Mouse (Mus musculus): ENCODE measurements around the gene Robo2. TPM values are rescaled to one million over a fixed set of nuclear protein-coding genes. Genes with fewer than 3 reads are reported as not detected.

Gene Robo2
- under 1 TPM in 2 of 3 experiments, not detected in 1; 0.18 to 0.19 TPM for polyA plus RNA-seq (2017; shearing (Covaris generic))

- ATAC-seq: no peak
Measured at GRCm38 (mm10) chr16:74411481-74412251, at the start of gene Robo2. TSS of gene Robo2 (minus strand) at chr16:74411825.

- ATAC-seq: no peak
Measured at GRCm38 (mm10) chr16:74458138-74458537, 46.5 kb upstream of the Robo2 start.

GRCm38 (mm10) chr16:74457736-74458135 is 46.1 kb upstream of the Robo2 start:
- no peak for ATAC-seq

- no peak for ATAC-seq
Measured at GRCm38 (mm10) chr16:74456808-74457470, 45.3 kb upstream of the Robo2 start.

- no peak for ATAC-seq
Measured at GRCm38 (mm10) chr16:74455179-74455578, 43.6 kb upstream of the Robo2 start.

GRCm38 (mm10) chr16:74448025-74448424 is 36.4 kb upstream of the Robo2 start:
- no peak for ATAC-seq

GRCm38 (mm10) chr16:74427071-74427470 is 15.4 kb upstream of the Robo2 start:
- no peak for ATAC-seq

GRCm38 (mm10) chr16:74420324-74420723 is 8.7 kb upstream of the Robo2 start:
- ATAC-seq: no peak

- ATAC-seq: no peak
Measured at GRCm38 (mm10) chr16:74412471-74413291, 1.1 kb upstream of the Robo2 start.

- no peak for ATAC-seq
Measured at GRCm38 (mm10) chr16:74411021-74411420, 604 bp downstream of the Robo2 start.

GRCm38 (mm10) chr16:74410125-74410524 is 1.5 kb downstream of the Robo2 start:
- ATAC-seq: no peak

GRCm38 (mm10) chr16:74409548-74409947 is 2.1 kb downstream of the Robo2 start:
- ATAC-seq: no peak

- ATAC-seq: no peak
Measured at GRCm38 (mm10) chr16:74408566-74408965, 3.1 kb downstream of the Robo2 start.

- ATAC-seq: no peak
Measured at GRCm38 (mm10) chr16:74397291-74397690, 14.3 kb downstream of the Robo2 start.

- no peak for ATAC-seq
Measured at GRCm38 (mm10) chr16:74395678-74396077, 15.9 kb downstream of the Robo2 start.

- no peak for ATAC-seq
Measured at GRCm38 (mm10) chr16:74379458-74379857, 32.2 kb downstream of the Robo2 start.

GRCm38 (mm10) chr16:74375342-74375940 is 36.2 kb downstream of the Robo2 start:
- no peak for ATAC-seq

- no peak for ATAC-seq
Measured at GRCm38 (mm10) chr16:74374540-74374939, 37.1 kb downstream of the Robo2 start.

- ATAC-seq: no peak
Measured at GRCm38 (mm10) chr16:74373407-74373806, 38.2 kb downstream of the Robo2 start.

GRCm38 (mm10) chr16:74372876-74373275 is 38.7 kb downstream of the Robo2 start:
- ATAC-seq: no peak

- ATAC-seq: no peak
Measured at GRCm38 (mm10) chr16:74348437-74348836, 63.2 kb downstream of the Robo2 start.

- no peak for ATAC-seq
Measured at GRCm38 (mm10) chr16:74338969-74339630, 72.5 kb downstream of the Robo2 start.

Data from inflammation-experienced regulatory T-cells, adult 6 months (primary cell).